Mouse (Mus musculus): ENCODE measurements around the gene Igsf8. TPM values are rescaled to one million over a fixed set of nuclear protein-coding genes. Genes with fewer than 3 reads are reported as not detected.

The Igsf8 gene
- polyA plus RNA-seq, 1 experiment from 2014 or later, result 42.5 TPM

DNA sequence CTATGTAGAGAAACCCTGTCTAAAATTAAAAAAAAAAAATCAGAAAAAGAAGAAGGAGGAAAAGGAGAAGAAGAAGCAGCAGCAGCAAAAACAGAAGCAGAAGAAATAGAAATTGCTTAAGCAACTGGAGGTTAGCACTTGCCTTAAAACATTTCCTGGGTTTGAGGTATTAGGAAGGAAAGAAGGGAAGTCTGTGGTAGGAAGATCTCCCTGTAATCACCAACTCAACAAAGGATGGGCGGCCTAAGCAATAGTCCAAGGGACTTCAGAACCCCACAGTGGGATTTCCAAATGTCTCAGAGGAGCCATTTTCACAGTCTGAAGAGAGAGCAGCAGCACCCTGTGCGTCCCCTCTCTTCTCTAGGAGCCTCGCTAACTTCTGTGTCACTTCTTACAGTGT, 91.0 kb downstream of the Igsf8 start:
- no peaks in the 10 kb centered on the region; the same call in 1 of the 2 replicates for H3K27me3 ChIP-seq (ENCODE audit: control insufficient read depth, insufficient read depth, low read depth, low read length)
- ATAC-seq (ENCODE audit: low read depth), result no peak
- no peaks in the 10 kb centered on the region for H3K36me3 ChIP-seq (ENCODE audit: control insufficient read depth, insufficient read depth, low read length)
- WGBS, result 76% methylated on average over 3 of the region's 3 CpGs
- H3K4me2 ChIP-seq (ENCODE audit: low read depth, low read length), result no peak overlapping the region
- H3K9ac ChIP-seq (ENCODE audit: low read length), result no peak overlapping the region
- peaks cover 10% of the 10 kb centered on the region for H3K4me1 ChIP-seq (replicated peaks; ENCODE audit: control insufficient read depth, insufficient read depth, low read length)
- no peak overlapping the region for H3K4me3 ChIP-seq (ENCODE audit: low read length)
- no peaks in the 10 kb centered on the region for H3K9me3 ChIP-seq (ENCODE audit: control insufficient read depth, low read length)
- H3K27ac ChIP-seq (ENCODE audit: low read length), result no peak overlapping the region

GRCm38 (mm10) chr1:172355336-172355735, 93.9 kb downstream of the Igsf8 start:
- Histone ChIP-seq H3K4me3 (ENCODE audit: low read length) (no peak overlapping the region), H3K36me3 (ENCODE audit: control insufficient read depth, insufficient read depth, low read length) (no peaks in the 10 kb centered on the region), H3K9me3 (ENCODE audit: control insufficient read depth, low read length) (no peaks in the 10 kb centered on the region), H3K9ac (ENCODE audit: low read length) (no peak overlapping the region), H3K4me2 (ENCODE audit: low read depth, low read length) (no peak overlapping the region), H3K4me1 (replicated peaks; ENCODE audit: control insufficient read depth, insufficient read depth, low read length) (peaks cover 3% of the 10 kb centered on the region; the same call in 1 of the 2 replicates), H3K27ac (ENCODE audit: low read length) (no peak overlapping the region), H3K27me3 (ENCODE audit: control insufficient read depth, insufficient read depth, low read depth, low read length) (no peaks in the 10 kb centered on the region; the same call in 1 of the 2 replicates)
- ATAC-seq (ENCODE audit: low read depth), result no peak
- 43% methylated on average over 3 of the region's 3 CpGs for WGBS

GRCm38 (mm10) chr1:172357550-172357949, 96.1 kb downstream of the Igsf8 start:
- peak; percentile 71; the same call in 1 of the 2 replicates for ATAC-seq (ENCODE audit: low read depth)
- no peaks in the 10 kb centered on the region for H3K36me3 ChIP-seq (ENCODE audit: control insufficient read depth, insufficient read depth, low read length)
- no peaks in the 10 kb centered on the region for H3K27me3 ChIP-seq (ENCODE audit: control insufficient read depth, insufficient read depth, low read depth, low read length)
- no peaks in the 10 kb centered on the region for H3K4me1 ChIP-seq (replicated peaks; ENCODE audit: control insufficient read depth, insufficient read depth, low read length)
- no peak overlapping the region for H3K27ac ChIP-seq (ENCODE audit: low read length)
- H3K4me2 ChIP-seq (ENCODE audit: low read depth, low read length), result no peak overlapping the region
- 6% methylated on average over 1 of the region's 1 CpGs for WGBS
- H3K9ac ChIP-seq (ENCODE audit: low read length), result no peak overlapping the region
- no peak overlapping the region for H3K4me3 ChIP-seq (ENCODE audit: low read length)
- no peaks in the 10 kb centered on the region for H3K9me3 ChIP-seq (ENCODE audit: control insufficient read depth, low read length)

DNA sequence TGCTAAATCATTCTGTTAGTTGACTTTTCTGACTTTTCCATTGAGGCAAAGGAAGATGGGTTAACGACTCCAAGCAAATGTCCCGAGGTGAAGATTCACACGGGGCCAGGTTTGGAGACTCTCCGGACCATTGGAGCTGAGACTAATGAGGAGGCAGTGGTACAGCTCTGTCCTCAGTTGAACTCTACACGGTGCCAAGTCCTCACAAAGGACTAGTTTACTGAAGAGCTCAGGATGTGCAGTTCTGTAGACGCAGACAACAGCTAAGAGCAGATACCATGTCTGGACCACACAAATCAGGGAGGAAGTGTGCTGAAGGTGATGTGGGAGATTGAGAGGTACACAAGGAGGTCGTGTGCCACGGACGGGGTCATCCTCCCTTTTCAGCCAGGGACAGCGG, 96.9 kb downstream of the Igsf8 start:
- Histone ChIP-seq H3K27ac (ENCODE audit: low read length) (no peak overlapping the region), H3K9me3 (ENCODE audit: control insufficient read depth, low read length) (no peaks in the 10 kb centered on the region), H3K27me3 (ENCODE audit: control insufficient read depth, insufficient read depth, low read depth, low read length) (no peaks in the 10 kb centered on the region), H3K4me3 (ENCODE audit: low read length) (no peak overlapping the region), H3K9ac (ENCODE audit: low read length) (no peak overlapping the region), H3K4me2 (ENCODE audit: low read depth, low read length) (no peak overlapping the region), H3K4me1 (replicated peaks; ENCODE audit: control insufficient read depth, insufficient read depth, low read length) (no peaks in the 10 kb centered on the region), H3K36me3 (ENCODE audit: control insufficient read depth, insufficient read depth, low read length) (no peaks in the 10 kb centered on the region)
- 65% methylated on average over 10 of the region's 10 CpGs for WGBS
- ATAC-seq (ENCODE audit: low read depth), result no peak

GRCm38 (mm10) chr1:172364684-172365083, 103.2 kb downstream of the Igsf8 start:
- peak; percentile 85 for ATAC-seq (ENCODE audit: low read depth)
- H3K27me3 ChIP-seq (ENCODE audit: control insufficient read depth, insufficient read depth, low read depth, low read length), result 0 out of 2 replicates have a peak, but pooled peaks cover 2% of the 10 kb centered on the region
- H3K36me3 ChIP-seq (ENCODE audit: control insufficient read depth, insufficient read depth, low read length), result no peaks in the 10 kb centered on the region
- peaks cover 10% of the 10 kb centered on the region for H3K4me1 ChIP-seq (replicated peaks; ENCODE audit: control insufficient read depth, insufficient read depth, low read length)
- no peaks in the 10 kb centered on the region for H3K9me3 ChIP-seq (ENCODE audit: control insufficient read depth, low read length)
- H3K4me3 ChIP-seq (ENCODE audit: low read length), result no peak overlapping the region
- H3K27ac ChIP-seq (ENCODE audit: low read length), result no peak overlapping the region
- 8% methylated on average over 6 of the region's 6 CpGs for WGBS
- H3K9ac ChIP-seq (ENCODE audit: low read length), result no peak overlapping the region
- H3K4me2 ChIP-seq (ENCODE audit: low read depth, low read length), result peak overlapping the region; percentile 28; the same call in 1 of the 2 replicates

- no peaks in the 10 kb centered on the region for H3K36me3 ChIP-seq (ENCODE audit: control insufficient read depth, insufficient read depth, low read length)
- no peak overlapping the region for H3K27ac ChIP-seq (ENCODE audit: low read length)
- 23% methylated on average over 23 of the region's 23 CpGs for WGBS
- no peak overlapping the region for H3K9ac ChIP-seq (ENCODE audit: low read length)
- H3K4me3 ChIP-seq (ENCODE audit: low read length), result peak overlapping the region; percentile 1; the same call in 1 of the 2 replicates
- H3K4me1 ChIP-seq (replicated peaks; ENCODE audit: control insufficient read depth, insufficient read depth, low read length), result peaks cover 10% of the 10 kb centered on the region
- 0 out of 2 replicates have a peak, but pooled peaks cover 2% of the 10 kb centered on the region for H3K27me3 ChIP-seq (ENCODE audit: control insufficient read depth, insufficient read depth, low read depth, low read length)
- no peaks in the 10 kb centered on the region for H3K9me3 ChIP-seq (ENCODE audit: control insufficient read depth, low read length)
- peak; percentile 51 for ATAC-seq (ENCODE audit: low read depth)
- H3K4me2 ChIP-seq (ENCODE audit: low read depth, low read length), result peak overlapping the region; percentile 37
These were observed 107.5 kb downstream of the Igsf8 start for GRCm38 (mm10) chr1:172368768-172369418.

Other genes with a start within 250 kb of the Igsf8 start
- 10.8 and 12.2 TPM in 2 replicates for gene Vangl2, start 233.2 kb upstream of the Igsf8 start, polyA plus RNA-seq (2015; fragmentation: Nextera tagmentation; extraction: Ambion mirVana)
- not detected in 2 replicates for gene Nhlh1, start 204.1 kb upstream of the Igsf8 start, polyA plus RNA-seq (2015; fragmentation: Nextera tagmentation; extraction: Ambion mirVana)
- gene Copa, start 179.1 kb upstream of the Igsf8 start, polyA plus RNA-seq (2015; fragmentation: Nextera tagmentation; extraction: Ambion mirVana), result 242 and 253 TPM in 2 replicates
- 146 TPM in 2 replicates for gene Ncstn, start 178.8 kb upstream of the Igsf8 start, polyA plus RNA-seq (2015; fragmentation: Nextera tagmentation; extraction: Ambion mirVana)
- 124 and 128 TPM in 2 replicates for gene Pex19, start 134.9 kb upstream of the Igsf8 start, polyA plus RNA-seq (2015; fragmentation: Nextera tagmentation; extraction: Ambion mirVana)
- 133 and 141 TPM in 2 replicates for gene Dcaf8, start 113.6 kb upstream of the Igsf8 start, polyA plus RNA-seq (2015; fragmentation: Nextera tagmentation; extraction: Ambion mirVana)
- 139 and 147 TPM in 2 replicates for gene Pea15a, start 54.8 kb upstream of the Igsf8 start, polyA plus RNA-seq (2015; fragmentation: Nextera tagmentation; extraction: Ambion mirVana)
- 7.9 and 15.3 TPM in 2 replicates for gene Casq1, start 41.8 kb upstream of the Igsf8 start, polyA plus RNA-seq (2015; fragmentation: Nextera tagmentation; extraction: Ambion mirVana)
- gene Atp1a4, start 3.2 kb upstream of the Igsf8 start, polyA plus RNA-seq (2015; fragmentation: Nextera tagmentation; extraction: Ambion mirVana), result not detected in 2 replicates
- 6.2 and 6.7 TPM in 2 replicates for gene Atp1a2, start 36.4 kb downstream of the Igsf8 start, polyA plus RNA-seq (2015; fragmentation: Nextera tagmentation; extraction: Ambion mirVana)
- not detected in 2 replicates for gene Kcnj9, start 67.7 kb downstream of the Igsf8 start, polyA plus RNA-seq (2015; fragmentation: Nextera tagmentation; extraction: Ambion mirVana)
- 0.15 and 0.20 TPM in 2 replicates for gene Kcnj10, start 79.6 kb downstream of the Igsf8 start, polyA plus RNA-seq (2015; fragmentation: Nextera tagmentation; extraction: Ambion mirVana)
- 5.0 and 6.2 TPM in 2 replicates for gene Pigm, start 114.9 kb downstream of the Igsf8 start, polyA plus RNA-seq (2015; fragmentation: Nextera tagmentation; extraction: Ambion mirVana)
- gene Slamf9, start 213.7 kb downstream of the Igsf8 start, polyA plus RNA-seq (2015; fragmentation: Nextera tagmentation; extraction: Ambion mirVana), result 0.57 and 0.64 TPM in 2 replicates
- gene Igsf9, start 220.1 kb downstream of the Igsf8 start, polyA plus RNA-seq (2015; fragmentation: Nextera tagmentation; extraction: Ambion mirVana), result 17.4 and 20.4 TPM in 2 replicates
- gene Tagln2, start 238.4 kb downstream of the Igsf8 start, polyA plus RNA-seq (2015; fragmentation: Nextera tagmentation; extraction: Ambion mirVana), result 662 and 695 TPM in 2 replicates

All from lung, embryonic 16.5 days (tissue).